Mouse (Mus musculus): ENCODE data around the gene Abcb11. TPM values are rescaled to one million over a fixed set of nuclear protein-coding genes. Genes with fewer than 3 reads are reported as not detected.
"Not testable (repeated sequence)": the region's sequence is repeated elsewhere in the genome, so short reads cannot be mapped to it uniquely, and the experiment has no call there.

The Abcb11 gene
- polyA plus RNA-seq, 1 experiment from 2014 or later = 0.19 TPM

DNA sequence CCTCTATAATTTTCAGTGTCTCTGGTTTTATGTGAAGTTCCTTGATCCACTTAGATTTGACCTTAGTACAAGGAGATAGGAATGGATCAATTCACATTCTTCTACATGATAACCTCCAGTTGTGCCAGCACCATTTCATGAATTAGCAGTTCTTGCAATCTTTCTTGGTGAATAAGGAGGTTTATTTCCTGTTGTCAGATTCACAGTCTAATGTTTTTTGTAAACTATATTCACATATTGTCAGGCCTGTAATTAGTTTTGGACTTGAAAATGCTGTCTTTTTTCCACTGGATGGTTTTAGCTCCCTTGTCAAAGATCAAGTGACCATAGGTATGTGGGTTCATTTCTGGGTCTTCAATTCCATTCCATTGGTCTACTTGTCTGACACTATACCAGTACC lies 13.0 kb upstream of the Abcb11 start:
- H3K4me1 ChIP-seq (replicated peaks; ENCODE audit: control insufficient read depth, insufficient read depth, low read length); H3K9ac ChIP-seq (ENCODE audit: low read length); H3K36me3 ChIP-seq (ENCODE audit: control insufficient read depth, insufficient read depth, low read length); H3K4me2 ChIP-seq (ENCODE audit: low read depth, low read length); H3K9me3 ChIP-seq (ENCODE audit: control insufficient read depth, low read length); H3K27me3 ChIP-seq (ENCODE audit: control insufficient read depth, insufficient read depth, low read depth, low read length); H3K4me3 ChIP-seq (ENCODE audit: low read length); H3K27ac ChIP-seq (ENCODE audit: low read length): not testable (repeated sequence)
- ATAC-seq (ENCODE audit: low read depth) = peak; percentile 100

GRCm38 (mm10) chr2:69341506-69341905 lies 910 bp downstream of the Abcb11 start:
- Histone ChIP-seq H3K4me1 (replicated peaks; ENCODE audit: control insufficient read depth, insufficient read depth, low read length) (no peaks in the 10 kb centered on the region), H3K27me3 (ENCODE audit: control insufficient read depth, insufficient read depth, low read depth, low read length) (no peaks in the 10 kb centered on the region), H3K27ac (ENCODE audit: low read length) (no peak overlapping the region), H3K9me3 (ENCODE audit: control insufficient read depth, low read length) (no peaks in the 10 kb centered on the region), H3K4me3 (ENCODE audit: low read length) (no peak overlapping the region), H3K4me2 (ENCODE audit: low read depth, low read length) (no peak overlapping the region), H3K36me3 (ENCODE audit: control insufficient read depth, insufficient read depth, low read length) (no peaks in the 10 kb centered on the region), H3K9ac (ENCODE audit: low read length) (no peak overlapping the region)
- WGBS = 85% methylated on average over 6 of the region's 6 CpGs
- no peak for ATAC-seq (ENCODE audit: low read depth)

GRCm38 (mm10) chr2:69331523-69331922 lies 10.9 kb downstream of the Abcb11 start:
- not testable (repeated sequence) for H3K4me1 ChIP-seq (replicated peaks; ENCODE audit: control insufficient read depth, insufficient read depth, low read length); H3K9me3 ChIP-seq (ENCODE audit: control insufficient read depth, low read length); H3K36me3 ChIP-seq (ENCODE audit: control insufficient read depth, insufficient read depth, low read length); H3K27ac ChIP-seq (ENCODE audit: low read length); H3K9ac ChIP-seq (ENCODE audit: low read length); H3K4me3 ChIP-seq (ENCODE audit: low read length); H3K4me2 ChIP-seq (ENCODE audit: low read depth, low read length); H3K27me3 ChIP-seq (ENCODE audit: control insufficient read depth, insufficient read depth, low read depth, low read length); ATAC-seq (ENCODE audit: low read depth)
- WGBS = 84% methylated on average over 5 of the region's 6 CpGs

DNA sequence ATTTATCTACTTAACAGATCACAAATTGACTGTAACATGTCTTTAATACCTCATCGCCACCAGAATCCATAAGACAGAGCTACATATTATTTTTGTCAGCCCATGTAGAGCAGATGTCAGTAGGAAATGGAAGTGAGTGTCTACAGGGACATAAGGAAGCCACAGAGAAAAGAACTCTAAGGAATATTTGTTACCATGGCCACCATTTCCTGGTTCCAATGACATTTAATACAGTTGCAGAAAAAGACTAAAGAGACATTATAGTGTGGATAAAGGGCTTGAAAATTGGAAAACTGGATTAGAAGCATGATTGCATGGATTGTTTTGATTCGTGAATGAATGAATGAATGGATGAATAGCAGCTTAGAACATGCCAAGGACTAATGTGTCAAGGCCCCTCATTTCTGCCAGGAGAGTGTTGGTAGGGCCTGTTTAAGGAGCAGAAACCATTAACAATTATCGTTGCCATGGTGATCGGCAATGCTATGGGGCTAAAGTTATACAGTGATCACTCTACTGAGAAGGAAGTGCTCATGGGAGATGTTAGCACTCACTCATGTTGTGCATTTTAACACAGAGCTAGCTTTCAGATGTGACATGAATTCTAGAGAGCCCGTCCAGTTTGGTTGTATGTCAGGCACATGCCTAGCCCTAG lies 13.8 kb downstream of the Abcb11 start:
- H3K27me3 ChIP-seq (ENCODE audit: control insufficient read depth, insufficient read depth, low read depth, low read length) = no peaks in the 10 kb centered on the region
- 85% methylated on average over 5 of the region's 5 CpGs for WGBS
- no peak overlapping the region for H3K27ac ChIP-seq (ENCODE audit: low read length)
- no peaks in the 10 kb centered on the region for H3K36me3 ChIP-seq (ENCODE audit: control insufficient read depth, insufficient read depth, low read length)
- ATAC-seq (ENCODE audit: low read depth) = no peak
- H3K9me3 ChIP-seq (ENCODE audit: control insufficient read depth, low read length) = no peaks in the 10 kb centered on the region
- H3K4me2 ChIP-seq (ENCODE audit: low read depth, low read length) = no peak overlapping the region
- H3K9ac ChIP-seq (ENCODE audit: low read length) = no peak overlapping the region
- no peak overlapping the region for H3K4me3 ChIP-seq (ENCODE audit: low read length)
- H3K4me1 ChIP-seq (replicated peaks; ENCODE audit: control insufficient read depth, insufficient read depth, low read length) = no peaks in the 10 kb centered on the region

- Histone ChIP-seq H3K36me3 (ENCODE audit: control insufficient read depth, insufficient read depth, low read length) (no peaks in the 10 kb centered on the region), H3K4me3 (ENCODE audit: low read length) (no peak overlapping the region), H3K27me3 (ENCODE audit: control insufficient read depth, insufficient read depth, low read depth, low read length) (no peaks in the 10 kb centered on the region), H3K9ac (ENCODE audit: low read length) (no peak overlapping the region), H3K4me2 (ENCODE audit: low read depth, low read length) (no peak overlapping the region), H3K4me1 (replicated peaks; ENCODE audit: control insufficient read depth, insufficient read depth, low read length) (no peaks in the 10 kb centered on the region), H3K9me3 (ENCODE audit: control insufficient read depth, low read length) (no peaks in the 10 kb centered on the region), H3K27ac (ENCODE audit: low read length) (no peak overlapping the region)
- ATAC-seq (ENCODE audit: low read depth) = no peak
- WGBS = 64% methylated on average over 5 of the region's 5 CpGs
Measured at GRCm38 (mm10) chr2:69324881-69325660, 17.3 kb downstream of the Abcb11 start.

- ATAC-seq (ENCODE audit: low read depth) = no peak
- Histone ChIP-seq H3K4me1 (replicated peaks; ENCODE audit: control insufficient read depth, insufficient read depth, low read length) (no peaks in the 10 kb centered on the region), H3K4me3 (ENCODE audit: low read length) (no peak overlapping the region), H3K27me3 (ENCODE audit: control insufficient read depth, insufficient read depth, low read depth, low read length) (no peaks in the 10 kb centered on the region), H3K9ac (ENCODE audit: low read length) (no peak overlapping the region), H3K4me2 (ENCODE audit: low read depth, low read length) (no peak overlapping the region), H3K9me3 (ENCODE audit: control insufficient read depth, low read length) (no peaks in the 10 kb centered on the region), H3K27ac (ENCODE audit: low read length) (no peak overlapping the region), H3K36me3 (ENCODE audit: control insufficient read depth, insufficient read depth, low read length) (no peaks in the 10 kb centered on the region)
- WGBS = 80% methylated on average over 4 of the region's 4 CpGs
Measured at GRCm38 (mm10) chr2:69323018-69323417, 19.4 kb downstream of the Abcb11 start.

DNA sequence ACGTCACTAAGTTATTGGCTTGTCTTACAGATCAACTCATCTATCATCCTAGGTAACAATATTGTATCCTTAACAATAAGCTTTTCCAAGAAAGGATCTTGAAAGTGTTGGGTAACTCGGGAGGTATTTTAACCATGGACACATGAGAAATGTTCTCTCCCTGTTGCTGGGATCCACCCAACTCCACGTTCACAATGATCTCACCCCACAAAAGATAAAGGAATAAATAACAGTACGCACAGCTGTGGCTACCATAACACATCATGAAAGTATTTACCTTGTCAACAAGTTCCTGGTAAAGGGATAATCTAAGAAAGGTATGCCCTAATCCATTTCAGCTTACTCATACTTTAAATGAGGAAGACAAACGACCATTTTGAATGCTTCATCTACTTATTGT lies 21.0 kb downstream of the Abcb11 start:
- ATAC-seq (ENCODE audit: low read depth) = no peak
- Histone ChIP-seq H3K4me2 (ENCODE audit: low read depth, low read length) (no peak overlapping the region), H3K9me3 (ENCODE audit: control insufficient read depth, low read length) (no peaks in the 10 kb centered on the region), H3K27ac (ENCODE audit: low read length) (no peak overlapping the region), H3K9ac (ENCODE audit: low read length) (no peak overlapping the region), H3K36me3 (ENCODE audit: control insufficient read depth, insufficient read depth, low read length) (no peaks in the 10 kb centered on the region), H3K4me3 (ENCODE audit: low read length) (no peak overlapping the region), H3K4me1 (replicated peaks; ENCODE audit: control insufficient read depth, insufficient read depth, low read length) (no peaks in the 10 kb centered on the region), H3K27me3 (ENCODE audit: control insufficient read depth, insufficient read depth, low read depth, low read length) (no peaks in the 10 kb centered on the region)
- WGBS = 49% methylated on average over 5 of the region's 5 CpGs

- Histone ChIP-seq H3K36me3 (ENCODE audit: control insufficient read depth, insufficient read depth, low read length) (no peaks in the 10 kb centered on the region), H3K27ac (ENCODE audit: low read length) (no peak overlapping the region), H3K4me1 (replicated peaks; ENCODE audit: control insufficient read depth, insufficient read depth, low read length) (no peaks in the 10 kb centered on the region), H3K4me2 (ENCODE audit: low read depth, low read length) (no peak overlapping the region), H3K27me3 (ENCODE audit: control insufficient read depth, insufficient read depth, low read depth, low read length) (no peaks in the 10 kb centered on the region), H3K9ac (ENCODE audit: low read length) (no peak overlapping the region), H3K4me3 (ENCODE audit: low read length) (no peak overlapping the region), H3K9me3 (ENCODE audit: control insufficient read depth, low read length) (no peaks in the 10 kb centered on the region)
- ATAC-seq (ENCODE audit: low read depth) = no peak
- WGBS = 87% methylated on average over 4 of the region's 4 CpGs
Measured at GRCm38 (mm10) chr2:69311337-69311736, 31.1 kb downstream of the Abcb11 start.

DNA sequence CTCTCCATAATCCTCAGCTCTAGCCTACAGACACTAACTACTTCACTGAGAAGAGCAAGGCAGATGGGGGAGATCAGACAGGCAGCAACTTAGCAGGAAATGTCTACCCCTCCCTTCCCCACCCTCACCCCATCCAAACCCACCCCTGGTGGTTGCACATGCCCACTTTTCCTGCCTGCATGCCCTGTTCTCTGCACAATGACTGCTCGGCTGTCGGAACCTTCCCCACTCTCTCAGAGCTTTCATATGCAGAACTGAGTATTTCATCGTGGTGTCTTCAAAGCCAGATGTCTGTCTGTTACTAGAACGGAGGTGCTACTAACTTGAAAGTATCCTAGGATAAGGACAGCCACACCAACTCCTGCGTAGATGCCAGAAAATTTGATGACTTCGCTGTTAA lies 34.3 kb downstream of the Abcb11 start:
- no peak overlapping the region for H3K4me2 ChIP-seq (ENCODE audit: low read depth, low read length)
- no peak overlapping the region for H3K4me3 ChIP-seq (ENCODE audit: low read length)
- H3K9me3 ChIP-seq (ENCODE audit: control insufficient read depth, low read length) = no peaks in the 10 kb centered on the region
- no peak for ATAC-seq (ENCODE audit: low read depth)
- H3K27ac ChIP-seq (ENCODE audit: low read length) = no peak overlapping the region
- H3K36me3 ChIP-seq (ENCODE audit: control insufficient read depth, insufficient read depth, low read length) = no peaks in the 10 kb centered on the region
- H3K9ac ChIP-seq (ENCODE audit: low read length) = no peak overlapping the region
- H3K4me1 ChIP-seq (replicated peaks; ENCODE audit: control insufficient read depth, insufficient read depth, low read length) = no peaks in the 10 kb centered on the region
- 65% methylated on average over 6 of the region's 6 CpGs for whole genome bisulfite sequencing
- H3K27me3 ChIP-seq (ENCODE audit: control insufficient read depth, insufficient read depth, low read depth, low read length) = no peaks in the 10 kb centered on the region
